Mouse (Mus musculus) forebrain, embryonic 15.5 days (tissue): ENCODE measurements around the gene Sorbs2. TPM values are rescaled to one million over a fixed set of nuclear protein-coding genes. Genes with fewer than 3 reads are reported as not detected.

Source experiments
- ATAC-seq: fragments of 200-750 bp; cut with Nextera tagmentation; replicated peaks from 2 replicates; pipeline ENCODE4 v1.8.0; 2017; ENCODE audit warnings: mild to moderate bottlenecking, moderate TSS enrichment, moderate library complexity
- H3K27ac ChIP-seq: fragments of 300-500 bp; sonication (generic); replicated peaks from 2 replicates; pipeline ENCODE4 v1.5.1; 2015; ENCODE audit warnings: mild to moderate bottlenecking, inconsistent platforms
- H3K27me3 ChIP-seq: fragments of 300-500 bp; sonication (generic); 2 replicates; pipeline ENCODE4 v1.6.1; 2015; ENCODE audit warnings: inconsistent platforms
- H3K36me3 ChIP-seq: fragments of 300-500 bp; sonication (generic); 2 replicates; pipeline ENCODE4 v1.6.1; 2015; ENCODE audit warnings: mild to moderate bottlenecking, inconsistent platforms
- H3K4me1 ChIP-seq: fragments of 300-500 bp; sonication (generic); 2 replicates; pipeline ENCODE4 v1.6.1; 2015; ENCODE audit warnings: inconsistent platforms
- H3K4me2 ChIP-seq: fragments of 300-500 bp; sonication (generic); replicated peaks from 2 replicates; pipeline ENCODE4 v1.6.1; 2015; ENCODE audit warnings: mild to moderate bottlenecking, inconsistent platforms
- H3K4me3 ChIP-seq: fragments of 300-500 bp; sonication (generic); 2 replicates; pipeline ENCODE4 v1.5.1; 2015; ENCODE audit warnings: mild to moderate bottlenecking, inconsistent platforms
- H3K9ac ChIP-seq: fragments of 300-500 bp; sonication (generic); replicated peaks from 2 replicates; pipeline ENCODE4 v1.6.1; 2015; ENCODE audit warnings: mild to moderate bottlenecking, inconsistent platforms
- H3K9me3 ChIP-seq: fragments of 300-500 bp; sonication (generic); 2 replicates; pipeline ENCODE4 v1.6.1; 2016; ENCODE audit warnings: inconsistent platforms
- WGBS: fragments of 180-500 bp; shearing (Covaris S2); methylation state at CpG from one replicate; pipeline ENCODE4 v1.1.7; 2015; ENCODE audit warnings: mixed read lengths; 5-methylcytosine and 5-hydroxymethylcytosine counted together
- polyA plus RNA-seq: library from polyadenylated mRNA; unstranded; fragments of >200 nt; fragmentation: Nextera tagmentation; extraction: Ambion mirVana; gene quantifications from 2 replicates; pipeline ENCODE4 v1.2.1, GENCODE M21; 2015

Gene Sorbs2
- polyA plus RNA-seq, 1 experiment from 2014 or later, result 100 TPM

DNA sequence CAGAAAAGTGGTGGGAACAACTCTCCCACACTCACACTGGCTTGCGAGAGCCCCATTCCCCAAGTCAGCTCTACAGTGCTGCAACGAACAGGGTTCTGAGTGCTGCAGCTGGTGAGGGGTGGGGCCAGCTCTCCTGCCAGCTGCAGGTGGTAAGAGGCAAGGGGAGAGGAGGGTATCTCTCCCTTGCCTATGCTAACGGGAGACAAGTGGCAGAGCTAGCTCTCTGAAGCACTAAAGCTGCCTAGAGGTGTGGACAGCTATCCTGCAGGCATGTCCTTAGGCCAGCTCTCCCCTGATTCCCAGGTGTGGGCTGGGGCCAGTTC, 72.9 kb downstream of the Sorbs2 start:
- peak; percentile 46; the same call in 1 of the 2 replicates for ATAC-seq
- Histone ChIP-seq H3K4me1 (peaks cover 5% of the 10 kb centered on the region; the same call in 1 of the 2 replicates), H3K9me3 (no peaks in the 10 kb centered on the region), H3K4me2 (no peak overlapping the region), H3K4me3 (no peak overlapping the region), H3K27ac (no peak overlapping the region), H3K36me3 (no peaks in the 10 kb centered on the region), H3K27me3 (no peaks in the 10 kb centered on the region), H3K9ac (no peak overlapping the region)
- WGBS, result 58% methylated on average over 3 of the region's 3 CpGs

DNA sequence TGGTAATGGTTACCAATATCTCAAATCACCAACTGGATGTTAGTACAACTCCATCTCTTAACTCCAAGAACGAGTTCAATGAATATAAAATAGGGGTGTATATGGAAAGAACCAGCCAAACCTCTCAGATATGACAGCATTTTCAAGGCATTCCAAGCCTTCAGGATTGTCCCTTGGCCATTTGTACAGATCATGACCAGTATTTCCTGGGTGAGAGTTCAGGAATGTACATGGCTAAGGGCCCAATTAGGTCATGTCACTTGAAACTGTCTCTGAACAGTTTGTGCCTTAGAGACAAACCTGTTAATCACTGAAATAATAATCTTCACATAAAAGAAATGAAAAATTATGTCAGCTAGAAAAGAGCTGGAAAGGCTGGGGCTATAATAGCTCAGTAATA, 76.3 kb downstream of the Sorbs2 start:
- no peak for ATAC-seq
- no peak overlapping the region for H3K9ac ChIP-seq

DNA sequence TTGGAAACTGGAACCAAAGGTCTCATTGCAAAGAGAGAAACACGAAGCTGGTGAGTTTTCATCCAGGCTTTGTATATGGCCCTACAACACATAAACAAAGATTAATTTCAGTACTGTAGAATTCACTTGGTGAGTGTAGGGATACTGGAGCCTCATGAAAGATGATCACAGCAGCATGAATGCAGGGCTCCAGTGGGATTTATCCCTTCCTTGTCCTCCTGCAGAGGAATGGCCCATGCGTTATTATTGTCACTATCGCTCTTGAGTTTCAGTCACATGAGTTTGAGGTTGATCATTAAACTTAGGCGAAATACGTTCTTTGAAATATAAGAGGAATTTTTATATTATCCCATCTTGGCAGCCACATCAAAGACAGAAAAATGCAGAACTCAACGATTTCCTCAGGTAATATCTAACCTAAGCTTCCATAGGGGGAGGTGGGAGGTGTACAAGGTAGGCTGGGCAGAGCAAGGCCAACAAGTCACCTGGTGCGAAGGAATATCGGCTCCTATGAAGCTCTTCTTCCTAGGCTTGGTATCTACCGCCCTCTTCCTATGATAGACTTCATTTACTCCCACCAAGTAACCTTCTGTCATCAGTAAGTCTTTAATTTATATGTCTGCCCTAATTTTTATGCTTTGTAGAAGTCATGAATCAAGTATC, 76.9 kb downstream of the Sorbs2 start:
- no peak overlapping the region for H3K9ac ChIP-seq
- H3K27ac ChIP-seq, result no peak overlapping the region
- 97% methylated on average over 9 of the region's 9 CpGs for WGBS
- H3K4me3 ChIP-seq, result no peak overlapping the region
- H3K4me2 ChIP-seq, result no peak overlapping the region
- H3K36me3 ChIP-seq, result no peaks in the 10 kb centered on the region
- peaks cover 12% of the 10 kb centered on the region for H3K4me1 ChIP-seq
- no peak for ATAC-seq
- H3K9me3 ChIP-seq, result no peaks in the 10 kb centered on the region
- H3K27me3 ChIP-seq, result no peaks in the 10 kb centered on the region

More for the DNA sequence above, 76.3 kb downstream of the Sorbs2 start:
- Histone ChIP-seq H3K4me1 (peaks cover 12% of the 10 kb centered on the region), H3K27ac (no peak overlapping the region), H3K36me3 (no peaks in the 10 kb centered on the region), H3K27me3 (no peaks in the 10 kb centered on the region), H3K9me3 (no peaks in the 10 kb centered on the region), H3K4me2 (no peak overlapping the region), H3K4me3 (no peak overlapping the region)
- WGBS, result 85% methylated on average over 1 of the region's 1 CpGs

DNA sequence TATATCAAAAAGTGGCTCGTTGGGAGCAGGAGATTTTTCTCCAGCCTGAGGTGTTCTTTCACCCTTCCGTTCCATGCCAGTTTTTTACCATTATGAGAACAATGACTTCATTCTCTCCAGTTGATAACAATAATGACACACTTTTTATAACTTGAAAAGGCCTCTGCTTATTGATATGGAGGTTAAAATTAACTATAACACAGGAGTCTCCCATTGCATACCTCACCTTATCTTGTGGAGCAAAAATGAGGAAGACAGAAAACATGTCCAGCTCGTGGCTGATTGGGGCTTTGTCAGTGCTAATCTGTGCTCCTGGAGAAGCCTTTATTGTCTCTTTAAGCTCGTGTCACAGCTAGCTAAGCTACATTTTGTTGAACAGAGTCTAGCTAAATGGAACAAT, 77.6 kb downstream of the Sorbs2 start:
- Histone ChIP-seq H3K4me3 (no peak overlapping the region), H3K4me2 (no peak overlapping the region), H3K4me1 (peaks cover 12% of the 10 kb centered on the region), H3K9ac (no peak overlapping the region), H3K9me3 (no peaks in the 10 kb centered on the region), H3K27me3 (no peaks in the 10 kb centered on the region), H3K36me3 (no peaks in the 10 kb centered on the region), H3K27ac (no peak overlapping the region)
- WGBS, result 26% methylated on average over 4 of the region's 4 CpGs
- no peak for ATAC-seq

DNA sequence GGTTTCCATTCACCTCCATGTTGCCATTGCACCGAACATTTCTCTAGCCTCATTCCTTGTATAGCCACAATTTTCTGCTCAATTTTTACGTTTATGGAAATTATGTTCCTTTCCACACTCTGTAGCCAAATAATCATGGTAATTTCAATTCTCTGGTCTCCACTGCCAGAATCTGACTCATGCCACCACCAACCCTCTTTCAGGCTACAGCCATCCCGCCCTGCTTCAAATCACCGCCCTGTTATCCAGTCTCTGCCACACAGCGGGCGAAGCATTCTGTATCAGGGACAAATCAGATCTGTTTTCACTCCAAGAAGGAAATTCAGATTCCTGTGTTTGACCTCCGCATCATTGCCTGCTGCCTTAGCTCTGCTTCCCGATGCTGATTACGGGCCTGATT, 79.4 kb downstream of the Sorbs2 start:
- Histone ChIP-seq H3K36me3 (no peaks in the 10 kb centered on the region), H3K9ac (no peak overlapping the region), H3K9me3 (no peaks in the 10 kb centered on the region), H3K4me3 (no peak overlapping the region), H3K27ac (no peak overlapping the region), H3K4me1 (peaks cover 19% of the 10 kb centered on the region), H3K27me3 (no peaks in the 10 kb centered on the region), H3K4me2 (no peak overlapping the region)
- no peak for ATAC-seq
- WGBS, result 91% methylated on average over 9 of the region's 9 CpGs

DNA sequence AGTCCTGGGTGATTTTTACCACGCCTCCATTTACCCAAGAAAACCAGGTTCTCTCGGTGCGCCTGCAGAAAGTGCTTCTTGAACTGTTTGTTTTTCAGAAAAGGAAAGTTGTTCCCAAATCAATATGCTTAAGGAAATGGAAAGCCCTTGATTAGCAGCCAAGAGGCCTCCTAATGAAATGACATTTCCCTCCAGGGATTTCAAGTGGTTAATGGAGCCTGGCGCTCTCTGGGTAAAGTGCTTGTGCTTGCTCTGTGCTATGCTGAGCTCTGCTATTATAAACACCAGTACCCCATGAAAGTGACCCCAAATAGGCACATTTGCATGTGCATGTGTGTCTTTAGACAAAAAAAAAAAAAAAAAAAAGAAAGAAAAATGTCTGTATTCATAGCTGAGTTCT, 84.3 kb downstream of the Sorbs2 start:
- H3K36me3 ChIP-seq, result no peaks in the 10 kb centered on the region
- no peaks in the 10 kb centered on the region for H3K9me3 ChIP-seq
- no peak overlapping the region for H3K9ac ChIP-seq
- peaks cover 10% of the 10 kb centered on the region for H3K4me1 ChIP-seq
- no peak overlapping the region for H3K4me3 ChIP-seq
- WGBS, result 45% methylated on average over 4 of the region's 4 CpGs
- no peak overlapping the region for H3K27ac ChIP-seq
- H3K4me2 ChIP-seq, result no peak overlapping the region
- ATAC-seq, result peak; percentile 67; the same call in 1 of the 2 replicates
- no peaks in the 10 kb centered on the region for H3K27me3 ChIP-seq

DNA sequence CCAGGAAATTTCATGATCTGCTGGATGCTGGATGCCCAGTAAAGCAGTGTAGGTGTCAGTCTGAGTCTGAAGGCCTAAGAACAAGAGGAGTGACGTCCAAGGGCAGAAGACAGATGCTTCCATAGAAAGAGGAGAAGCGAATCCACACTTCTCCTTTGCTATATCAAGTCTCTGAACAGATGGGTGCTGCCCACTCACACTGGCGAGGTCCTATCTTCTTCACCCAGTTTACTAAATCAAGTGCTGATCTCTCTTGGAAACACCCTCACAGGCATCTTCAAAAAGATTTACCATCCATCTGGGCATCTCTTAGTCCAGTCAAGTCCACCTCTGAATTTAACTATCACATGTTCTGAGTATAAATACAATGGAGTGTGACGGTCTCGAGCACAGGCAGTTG, 86.1 kb downstream of the Sorbs2 start:
- H3K27me3 ChIP-seq, result no peaks in the 10 kb centered on the region
- no peak overlapping the region for H3K27ac ChIP-seq
- no peaks in the 10 kb centered on the region for H3K36me3 ChIP-seq
- H3K4me3 ChIP-seq, result no peak overlapping the region
- H3K4me2 ChIP-seq, result no peak overlapping the region
- 89% methylated on average over 5 of the region's 5 CpGs for WGBS
- H3K9me3 ChIP-seq, result no peaks in the 10 kb centered on the region
- H3K4me1 ChIP-seq, result peaks cover 10% of the 10 kb centered on the region
- H3K9ac ChIP-seq, result no peak overlapping the region
- no peak for ATAC-seq

DNA sequence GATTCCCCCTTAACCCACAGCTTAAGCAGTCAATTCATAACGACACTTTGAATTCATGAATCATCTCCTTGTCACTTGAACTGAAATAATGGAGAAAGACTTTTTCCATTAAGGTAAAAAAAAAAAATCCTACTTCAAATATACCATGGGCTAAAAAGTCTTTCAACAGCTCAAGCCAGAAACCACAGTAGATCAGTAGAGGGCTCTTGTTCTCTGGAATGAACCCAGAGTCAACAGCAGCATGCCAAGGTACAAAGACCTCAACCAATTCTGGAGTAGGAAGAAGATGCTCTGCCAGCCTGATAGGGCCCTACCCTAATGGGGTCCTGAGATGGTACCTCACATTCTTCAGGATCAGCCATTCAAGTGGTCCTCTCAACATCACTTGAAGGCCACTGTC, 88.4 kb downstream of the Sorbs2 start:
- peaks cover 11% of the 10 kb centered on the region for H3K4me1 ChIP-seq

DNA sequence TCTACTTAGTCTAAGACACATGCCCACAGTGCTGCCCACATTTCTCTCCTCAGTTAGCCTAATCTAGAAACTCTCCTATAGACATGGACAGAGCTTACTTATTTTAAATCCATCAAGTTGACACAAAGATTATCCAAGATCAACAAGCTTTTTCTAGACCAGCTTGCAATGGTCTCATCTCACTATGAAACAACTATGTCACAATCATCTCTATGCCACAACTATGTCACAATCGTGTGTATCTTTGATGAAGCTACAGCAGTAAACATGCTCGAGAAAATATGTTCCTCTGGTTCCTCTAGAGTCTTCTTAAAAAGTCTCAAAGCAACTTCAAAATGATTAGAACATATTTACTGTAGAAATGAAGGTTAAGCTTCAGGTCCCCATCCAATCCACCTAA, 89.0 kb downstream of the Sorbs2 start:
- Histone ChIP-seq H3K9ac (no peak overlapping the region), H3K9me3 (no peaks in the 10 kb centered on the region), H3K4me2 (no peak overlapping the region), H3K4me3 (no peak overlapping the region), H3K36me3 (no peaks in the 10 kb centered on the region), H3K27me3 (no peaks in the 10 kb centered on the region), H3K4me1 (peaks cover 11% of the 10 kb centered on the region), H3K27ac (no peak overlapping the region)
- no peak for ATAC-seq
- WGBS, result 92% methylated on average over 2 of the region's 2 CpGs

More for the DNA sequence above, 88.4 kb downstream of the Sorbs2 start:
- no peaks in the 10 kb centered on the region for H3K9me3 ChIP-seq
- H3K36me3 ChIP-seq, result no peaks in the 10 kb centered on the region
- H3K4me3 ChIP-seq, result no peak overlapping the region
- H3K27ac ChIP-seq, result no peak overlapping the region
- no peak for ATAC-seq
- WGBS, result 96% methylated on average over 1 of the region's 1 CpGs
- no peaks in the 10 kb centered on the region for H3K27me3 ChIP-seq
- H3K4me2 ChIP-seq, result no peak overlapping the region
- no peak overlapping the region for H3K9ac ChIP-seq

DNA sequence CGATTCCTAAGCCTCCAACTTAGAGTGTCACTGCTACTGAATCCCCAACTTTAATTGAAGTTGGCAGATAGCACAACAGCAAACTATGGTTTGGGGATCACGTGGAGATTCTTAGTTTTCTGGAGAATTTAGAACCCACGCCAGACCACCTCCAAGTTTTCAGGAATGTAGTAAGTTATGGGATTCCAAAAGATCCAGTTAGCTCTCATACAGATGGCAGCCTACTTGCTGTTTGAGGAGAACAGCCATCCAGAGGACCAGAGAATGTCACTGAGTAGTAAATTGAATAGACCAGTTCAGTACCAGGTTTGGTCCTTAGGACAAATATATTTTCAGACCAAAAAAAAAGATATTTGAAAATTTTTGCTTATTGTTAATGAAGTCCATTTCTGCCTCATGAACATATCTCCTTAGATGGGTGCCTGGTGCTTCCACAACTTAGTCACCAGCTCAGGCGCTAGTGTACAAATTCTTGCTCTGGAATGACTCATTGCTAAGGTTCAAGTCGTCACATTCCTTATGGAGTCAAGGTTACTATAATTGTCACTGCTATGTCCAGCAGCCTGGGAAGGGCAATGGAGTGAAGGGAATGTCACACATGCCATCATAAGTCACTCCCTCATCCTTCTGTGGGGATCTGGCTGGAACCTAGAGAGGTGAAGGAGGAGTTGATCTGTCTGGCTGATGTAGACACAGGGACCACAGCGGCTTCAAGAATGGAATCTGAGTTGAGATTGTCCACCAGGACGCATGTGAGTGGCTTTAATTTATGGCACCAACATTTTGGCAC, 90.2 kb downstream of the Sorbs2 start:
- Histone ChIP-seq H3K27me3 (no peaks in the 10 kb centered on the region), H3K27ac (no peak overlapping the region), H3K36me3 (no peaks in the 10 kb centered on the region), H3K9ac (no peak overlapping the region), H3K4me3 (no peak overlapping the region), H3K9me3 (no peaks in the 10 kb centered on the region), H3K4me1 (0 out of 2 replicates have a peak, but pooled peaks cover 5% of the 10 kb centered on the region), H3K4me2 (no peak overlapping the region)
- no peak for ATAC-seq
- 91% methylated on average over 7 of the region's 7 CpGs for WGBS

DNA sequence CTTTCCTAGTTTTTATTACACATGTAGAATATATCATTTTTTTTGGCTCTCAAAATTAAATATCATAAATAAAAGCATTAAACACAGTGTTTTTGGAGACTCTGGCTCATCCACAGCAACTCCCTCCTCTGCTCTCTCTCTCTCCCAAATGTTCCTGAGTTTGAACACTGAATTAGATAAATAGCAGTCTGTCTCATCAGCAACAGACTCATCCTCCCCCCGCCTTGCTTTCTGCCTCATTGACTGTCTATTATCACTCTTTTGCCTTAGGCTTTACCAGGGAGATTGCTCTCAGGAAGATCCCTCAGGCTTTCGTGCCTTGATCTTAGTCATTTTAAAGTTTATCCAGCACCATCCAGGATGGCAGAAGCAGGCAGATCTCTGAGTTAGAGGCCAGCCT, 91.3 kb downstream of the Sorbs2 start:
- 66% methylated on average over 2 of the region's 2 CpGs for WGBS
- ATAC-seq, result no peak
- Histone ChIP-seq H3K27ac (no peak overlapping the region), H3K9ac (no peak overlapping the region), H3K9me3 (no peaks in the 10 kb centered on the region), H3K4me1 (0 out of 2 replicates have a peak, but pooled peaks cover 5% of the 10 kb centered on the region), H3K4me3 (no peak overlapping the region), H3K36me3 (no peaks in the 10 kb centered on the region), H3K4me2 (no peak overlapping the region), H3K27me3 (no peaks in the 10 kb centered on the region)

DNA sequence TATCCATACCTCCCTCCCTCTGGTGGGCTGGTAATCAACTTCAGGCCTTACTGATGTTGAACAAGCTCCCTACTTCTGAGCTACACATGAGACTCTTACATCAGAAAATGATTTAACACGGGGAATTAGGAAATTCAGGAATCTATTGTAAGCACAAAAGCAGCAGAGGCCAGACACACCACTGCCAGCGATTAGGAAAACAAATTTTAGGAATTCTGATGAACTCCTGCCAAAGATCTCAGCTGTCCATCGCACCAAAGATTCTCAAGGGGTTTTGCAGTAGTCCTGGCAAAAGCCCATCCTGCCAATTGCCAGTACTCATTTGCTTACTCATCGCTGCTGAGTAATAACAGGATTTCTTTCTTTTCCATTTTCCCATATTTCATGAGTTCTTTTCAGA, 94.4 kb downstream of the Sorbs2 start:
- 0 out of 2 replicates have a peak, but pooled peaks cover 5% of the 10 kb centered on the region for H3K4me1 ChIP-seq
- ATAC-seq, result no peak
- H3K27ac ChIP-seq, result no peak overlapping the region
- H3K27me3 ChIP-seq, result no peaks in the 10 kb centered on the region
- H3K36me3 ChIP-seq, result no peaks in the 10 kb centered on the region
- 57% methylated on average over 4 of the region's 4 CpGs for WGBS
- no peak overlapping the region for H3K4me2 ChIP-seq
- no peak overlapping the region for H3K9ac ChIP-seq
- H3K4me3 ChIP-seq, result no peak overlapping the region
- H3K9me3 ChIP-seq, result no peaks in the 10 kb centered on the region
